Mouse (Mus musculus): ENCODE data around the gene Nme9.

The Nme9 gene

DNA sequence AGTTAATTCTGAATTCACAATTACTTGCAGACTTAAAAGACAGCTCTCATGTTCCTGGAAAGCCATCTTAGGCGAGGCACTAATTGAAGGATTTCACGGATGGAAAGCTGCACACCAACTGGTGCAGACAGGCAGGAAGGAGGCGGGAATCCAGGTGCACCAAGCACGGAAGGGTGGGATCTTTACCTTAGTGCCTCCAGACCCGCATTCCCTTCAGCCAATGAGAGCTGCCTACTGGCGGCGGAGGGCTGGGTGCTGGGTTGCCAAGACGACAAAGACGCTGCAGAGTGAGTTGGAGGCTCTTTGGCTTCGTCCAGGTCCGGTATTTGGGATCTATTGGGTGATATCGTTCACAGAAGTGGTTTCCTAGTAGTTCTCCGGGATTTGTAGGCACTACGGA lies at the start of gene Nme9:
Gene Nme9 (plus strand): TSS at position 315 of the 400 bp plus-strand sequence.
- DNase-seq (ENCODE audit: low spot score), result no peak

DNA sequence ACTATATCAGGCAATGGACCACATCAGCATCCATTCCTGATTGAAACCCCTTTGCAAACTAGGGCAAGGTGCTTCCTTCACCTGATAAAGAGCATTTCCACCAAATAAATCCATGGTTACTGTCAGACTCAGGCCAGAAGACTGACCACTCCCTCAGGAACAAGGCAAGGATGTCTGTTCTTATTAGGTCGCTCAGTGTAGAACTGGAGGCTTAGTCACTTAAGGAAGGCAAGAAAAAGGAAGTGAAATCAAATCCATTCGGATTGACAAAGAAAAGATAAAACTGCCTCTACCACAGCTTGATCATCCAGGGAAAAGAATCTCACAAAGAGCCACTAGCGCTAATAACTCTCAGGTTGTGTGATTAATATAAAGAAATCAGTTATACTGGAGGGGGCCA lies 42.0 kb upstream of the Nme9 start:
- DNase-seq (ENCODE audit: low spot score), result no peak

DNA sequence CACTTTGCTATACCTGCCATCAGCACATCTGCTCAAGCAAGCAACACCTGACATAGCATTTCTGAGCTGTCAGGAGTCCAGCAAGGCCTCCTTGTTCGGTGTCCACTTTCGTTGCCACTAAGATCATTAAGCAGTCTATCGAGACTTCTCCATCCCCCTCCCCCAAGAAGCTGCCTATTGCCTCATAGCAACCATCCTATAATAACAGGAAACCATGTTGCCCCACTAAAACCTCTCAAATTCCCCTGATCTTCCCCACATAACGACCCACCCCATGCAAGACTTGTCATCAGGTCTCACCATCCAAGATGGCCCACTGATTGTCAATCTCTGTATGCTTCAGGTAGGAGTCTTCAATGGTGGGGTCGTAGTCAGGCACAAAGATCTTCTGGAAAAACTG lies 40.2 kb upstream of the Nme9 start:
- no peak for DNase-seq (ENCODE audit: low spot score)

DNA sequence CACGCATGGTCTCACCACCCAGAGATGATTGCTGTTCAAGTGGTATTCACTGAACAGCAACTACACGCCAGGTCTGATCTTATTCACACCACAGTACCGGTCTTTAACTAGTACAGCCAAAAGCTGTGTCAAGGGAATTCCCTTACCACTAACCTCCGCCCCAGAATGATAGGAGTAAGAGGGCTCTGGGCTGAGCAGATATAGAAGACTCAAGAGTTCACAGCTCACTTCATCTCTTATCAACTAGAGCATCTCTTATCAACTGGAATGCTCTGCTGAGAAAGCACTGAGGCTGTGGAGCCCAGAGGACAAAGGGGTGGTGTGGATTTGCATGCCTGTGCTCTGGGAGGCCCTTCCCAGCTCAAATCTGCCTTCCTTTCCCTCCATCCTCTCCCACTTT lies 39.5 kb upstream of the Nme9 start:
- DNase-seq (ENCODE audit: low spot score), result no peak

DNA sequence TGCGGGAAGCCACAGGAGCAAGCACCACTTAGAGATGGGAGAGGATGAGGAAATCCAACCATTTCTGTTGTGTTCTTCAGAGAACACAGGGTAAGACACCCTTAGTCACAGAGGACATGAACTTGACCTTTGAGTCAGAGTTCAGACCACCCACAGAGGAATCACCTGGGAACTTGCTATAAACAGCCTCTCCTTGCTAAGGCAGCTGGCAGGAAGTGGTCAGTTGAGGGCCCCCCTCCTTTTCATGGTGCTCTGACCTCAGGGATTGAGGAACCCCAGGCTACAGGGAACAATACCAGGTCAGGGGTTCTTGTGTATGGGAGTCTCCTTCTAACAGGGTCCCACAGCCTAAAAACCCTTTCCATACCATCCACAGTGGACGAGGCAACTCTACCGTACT lies 34.5 kb upstream of the Nme9 start:
- no peak for DNase-seq (ENCODE audit: low spot score)

DNA sequence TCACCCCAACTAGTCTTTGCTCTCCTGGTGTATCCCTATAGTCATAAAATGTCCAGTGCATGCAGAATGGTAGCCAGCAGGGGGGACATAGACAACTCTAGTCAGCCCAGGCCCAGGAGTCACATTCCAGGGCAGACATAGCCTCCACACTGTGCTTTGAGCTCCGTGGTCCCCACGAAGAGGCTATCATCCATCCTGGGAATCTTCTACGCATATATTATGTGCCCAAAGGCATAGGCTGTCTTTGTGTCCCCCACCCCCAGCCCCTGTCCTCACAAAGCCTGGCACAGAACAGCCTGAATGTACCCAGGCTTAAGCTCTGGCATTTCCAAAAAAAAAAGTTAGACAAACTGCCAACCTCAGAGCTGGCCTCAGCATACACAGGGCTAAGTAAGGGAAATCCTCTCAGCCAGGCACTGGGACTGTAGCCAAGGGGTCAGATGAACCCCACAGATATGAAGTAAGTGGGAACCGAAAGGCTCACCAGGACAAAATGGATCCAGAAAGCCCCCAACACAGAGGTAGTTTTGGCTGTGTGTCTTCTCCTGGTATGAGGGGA lies 33.9 kb upstream of the Nme9 start:
- no peak for DNase-seq (ENCODE audit: low spot score)

DNA sequence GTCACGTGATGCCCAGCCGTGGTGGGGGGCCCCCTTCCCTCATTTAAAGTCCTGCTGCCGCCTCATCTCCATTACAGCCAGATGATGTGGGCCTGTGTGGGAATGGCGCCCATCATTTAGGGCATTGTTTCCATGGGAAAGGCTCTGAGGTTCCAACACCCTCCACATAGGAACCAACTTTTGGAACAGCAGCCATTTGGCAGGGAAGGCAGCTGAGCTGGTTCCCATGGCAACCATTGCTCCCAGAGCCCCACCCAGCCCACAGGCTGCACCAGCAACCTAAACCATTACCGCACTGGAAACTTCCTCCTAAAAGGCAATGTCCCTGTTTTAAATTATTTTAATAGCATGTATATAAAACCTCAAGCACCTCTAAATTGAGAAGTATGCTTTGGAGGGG lies 32.9 kb upstream of the Nme9 start:
- no peak for DNase-seq (ENCODE audit: low spot score)

DNA sequence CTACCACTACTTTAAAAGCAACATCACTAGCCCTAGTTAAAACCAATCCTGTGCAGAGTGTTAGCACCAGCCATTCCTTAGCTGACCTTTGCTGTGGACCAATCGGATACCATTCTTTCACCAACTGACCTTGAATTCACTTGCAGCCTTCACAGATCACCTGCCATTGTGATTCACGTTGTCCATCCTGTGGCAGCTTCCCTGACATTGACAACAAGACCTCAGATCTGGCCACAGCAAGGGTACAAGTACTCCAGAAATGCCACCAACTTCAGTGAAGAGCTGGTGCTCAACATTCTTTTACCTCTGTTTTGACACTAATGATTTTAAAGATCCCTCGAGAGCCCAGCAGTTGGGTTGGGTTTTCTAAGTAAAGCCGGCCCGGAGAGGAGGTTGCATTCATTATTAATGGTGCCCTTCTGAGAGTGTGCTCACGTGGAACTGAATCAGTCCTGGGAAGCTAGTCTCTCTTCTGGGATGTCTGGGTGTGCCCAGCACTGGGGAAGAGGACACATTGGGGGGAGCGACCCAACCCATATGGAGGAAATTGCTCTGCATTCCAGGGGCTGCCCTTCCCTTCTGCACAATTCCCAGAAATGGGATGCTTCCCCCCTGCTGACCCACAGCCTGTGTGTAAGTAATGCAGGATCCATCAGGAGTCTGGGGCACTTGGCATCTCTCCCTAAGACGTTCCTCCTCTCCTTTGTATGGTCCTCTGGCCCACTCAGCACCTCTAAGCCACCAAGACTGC lies 31.1 kb upstream of the Nme9 start:
- DNase-seq (ENCODE audit: low spot score), result no peak

DNA sequence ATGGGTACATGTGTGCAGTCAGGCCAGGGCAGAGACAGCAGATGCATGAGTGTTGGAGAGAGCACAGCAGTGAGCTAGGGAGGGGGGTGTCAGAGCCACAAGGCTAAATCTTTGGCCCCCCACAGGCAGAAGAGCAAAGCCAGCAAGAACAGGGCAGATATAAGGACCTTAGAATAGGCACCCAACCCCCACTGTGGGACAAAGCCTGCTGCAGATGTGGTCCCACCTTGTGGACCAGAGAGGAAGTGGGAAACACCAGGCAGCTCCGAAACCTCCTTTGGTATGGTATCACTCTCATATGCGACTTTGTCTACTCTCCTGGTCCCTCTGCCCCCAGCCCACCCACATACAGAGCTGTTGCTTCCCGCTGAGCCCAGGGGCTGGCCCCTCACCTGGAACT lies 29.4 kb upstream of the Nme9 start:
- DNase-seq (ENCODE audit: low spot score), result no peak

DNA sequence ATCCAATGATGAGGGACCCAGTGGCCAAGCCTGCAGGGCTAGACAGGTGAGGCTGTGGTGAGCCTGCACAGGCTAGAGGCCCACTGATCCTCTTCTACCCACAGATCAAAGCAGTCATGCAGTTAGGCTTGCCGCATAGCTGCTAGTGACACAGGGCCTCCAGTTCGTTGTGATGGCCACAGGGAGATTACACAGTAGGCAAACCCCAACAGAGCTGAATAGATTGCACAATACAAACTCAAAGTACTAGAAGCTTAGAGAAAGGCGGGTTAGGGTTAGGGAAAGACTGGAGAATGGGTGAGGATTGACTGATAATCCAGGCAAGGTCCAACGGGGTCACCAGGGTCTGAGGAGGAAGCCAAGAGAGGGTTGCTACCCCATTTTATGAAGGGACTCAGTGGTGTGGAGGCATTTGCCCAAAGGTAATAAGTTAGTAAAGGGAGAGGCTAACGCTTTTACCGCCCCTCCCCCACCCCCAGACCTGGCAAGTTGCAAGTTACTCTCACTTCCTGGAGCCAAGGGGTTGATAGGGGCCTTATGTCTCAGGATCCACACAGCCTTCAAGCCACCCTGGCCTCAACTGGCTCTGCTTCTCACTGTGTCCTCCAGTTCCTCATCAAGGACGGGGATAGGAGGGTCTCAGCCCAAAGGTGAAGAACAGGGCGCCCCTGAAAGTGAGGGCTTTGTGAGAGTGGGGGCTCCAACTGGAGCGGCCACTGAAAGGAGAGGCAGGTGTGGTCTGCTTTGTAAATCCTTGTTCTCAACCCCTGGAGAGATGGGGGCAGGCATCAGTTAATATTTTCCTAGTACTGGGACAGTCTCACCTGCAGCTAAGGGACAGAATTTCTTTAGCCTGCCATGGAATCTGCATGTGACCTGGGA lies 27.3 kb upstream of the Nme9 start:
- DNase-seq (ENCODE audit: low spot score), result no peak

DNA sequence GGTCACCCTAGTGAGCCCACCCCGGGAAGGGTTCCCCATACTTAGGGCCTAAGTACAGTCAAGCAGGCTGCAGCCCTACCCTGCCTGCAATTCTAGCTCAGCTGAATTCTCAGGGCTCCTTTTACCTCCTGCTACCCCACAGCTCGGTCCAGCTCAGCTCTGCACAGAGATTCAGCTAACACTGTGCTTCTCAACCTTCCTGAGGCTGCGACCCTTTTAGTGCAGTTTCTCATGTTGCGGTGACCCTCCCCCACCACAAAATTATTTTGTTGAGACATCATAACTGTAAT lies 26.8 kb upstream of the Nme9 start:
- DNase-seq (ENCODE audit: low spot score), result no peak

DNA sequence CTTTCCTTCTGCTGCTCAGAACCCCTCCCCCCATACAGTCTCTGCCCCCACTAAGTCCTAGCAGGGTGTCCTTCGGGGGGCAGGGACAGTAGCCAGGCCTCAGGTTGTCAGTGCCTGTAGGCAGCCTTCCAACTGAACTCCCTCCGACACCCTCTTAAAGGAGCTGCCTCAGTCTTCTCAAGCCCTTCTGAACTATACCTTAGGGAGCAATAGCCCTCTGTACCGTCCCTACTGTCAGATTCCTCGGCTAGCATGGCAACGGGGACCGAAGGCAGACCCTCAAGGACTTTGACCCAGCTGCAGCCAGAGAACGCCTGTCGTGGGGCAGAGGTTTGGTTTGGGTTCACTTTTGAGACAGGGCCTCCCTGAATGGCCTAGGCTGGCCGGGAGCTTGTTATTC lies 26.0 kb upstream of the Nme9 start:
- DNase-seq (ENCODE audit: low spot score), result no peak

DNA sequence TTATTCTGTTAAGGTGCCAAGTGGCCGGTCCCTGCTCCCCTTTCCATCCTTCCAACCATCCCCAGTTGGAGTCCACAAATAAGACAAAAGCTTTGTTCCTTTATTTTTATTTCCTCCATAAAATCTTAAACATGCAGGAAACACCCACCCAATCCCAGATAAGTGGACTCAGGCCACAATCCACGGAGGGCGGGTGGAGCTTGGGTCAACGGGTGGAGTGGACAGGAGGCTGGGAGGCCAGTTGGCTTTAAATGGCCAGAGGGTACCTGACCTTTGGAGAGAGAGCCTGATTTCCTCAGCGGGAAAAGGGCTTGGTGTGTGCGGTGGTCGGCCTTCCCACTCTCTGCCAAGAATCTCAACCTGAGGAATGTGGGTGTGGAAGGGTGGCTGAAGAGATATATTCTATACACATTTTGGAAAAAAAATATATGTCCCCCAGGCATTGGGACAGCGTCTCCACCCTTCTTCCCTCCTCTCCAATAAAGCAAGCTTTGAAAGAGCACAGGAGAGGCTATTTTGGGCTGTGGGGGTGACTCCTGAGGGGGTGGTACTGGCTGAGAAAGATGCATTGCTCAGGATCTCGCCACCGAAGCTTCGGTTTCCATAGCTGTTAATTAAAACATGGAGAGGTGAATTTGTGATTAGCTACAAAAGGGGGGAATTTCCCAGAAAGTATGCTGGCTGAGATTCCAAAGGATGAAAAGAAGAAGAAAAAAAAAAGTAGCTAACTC lies 22.5 kb upstream of the Nme9 start:
- no peak for DNase-seq (ENCODE audit: low spot score)

DNA sequence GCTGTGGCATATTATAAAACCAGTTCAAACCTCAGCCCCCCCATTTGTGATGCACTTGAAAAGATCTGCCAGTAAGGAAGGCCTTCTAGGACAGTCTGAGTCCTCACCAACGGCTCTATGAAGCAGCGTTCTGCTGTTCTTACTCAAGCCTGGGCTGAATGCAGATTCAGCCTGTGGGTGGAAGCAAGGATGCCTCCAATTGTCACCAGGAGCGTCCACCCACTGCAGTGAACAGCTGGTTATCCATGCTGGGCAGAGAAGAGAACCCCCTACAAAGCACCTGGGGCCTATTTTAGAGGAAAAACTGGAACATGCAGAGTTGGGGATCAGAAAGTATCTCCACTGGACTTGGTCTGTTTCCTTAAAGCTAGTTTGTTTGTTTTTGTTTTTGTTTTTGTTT lies 21.4 kb upstream of the Nme9 start:
- DNase-seq (ENCODE audit: low spot score), result no peak

DNA sequence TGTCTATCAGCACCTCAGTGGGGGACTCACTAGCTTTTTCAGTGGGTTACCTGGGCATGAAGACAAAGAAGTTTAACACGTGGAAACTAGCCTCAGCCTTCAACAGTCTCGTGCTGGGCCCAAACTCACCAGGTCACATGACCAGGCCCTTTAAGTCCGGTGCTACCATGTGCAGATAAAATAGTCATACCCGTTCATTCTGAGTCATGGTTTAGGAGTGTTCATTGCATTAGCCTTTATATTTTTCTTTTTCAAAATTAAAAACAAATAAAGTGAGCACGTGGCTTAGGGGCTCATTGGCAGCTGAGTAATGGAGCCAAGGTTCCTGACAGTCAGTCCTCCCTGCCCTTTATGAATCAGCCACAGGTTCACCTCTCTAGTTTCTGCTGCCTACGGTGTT lies 20.5 kb upstream of the Nme9 start:
- no peak for DNase-seq (ENCODE audit: low spot score)

DNA sequence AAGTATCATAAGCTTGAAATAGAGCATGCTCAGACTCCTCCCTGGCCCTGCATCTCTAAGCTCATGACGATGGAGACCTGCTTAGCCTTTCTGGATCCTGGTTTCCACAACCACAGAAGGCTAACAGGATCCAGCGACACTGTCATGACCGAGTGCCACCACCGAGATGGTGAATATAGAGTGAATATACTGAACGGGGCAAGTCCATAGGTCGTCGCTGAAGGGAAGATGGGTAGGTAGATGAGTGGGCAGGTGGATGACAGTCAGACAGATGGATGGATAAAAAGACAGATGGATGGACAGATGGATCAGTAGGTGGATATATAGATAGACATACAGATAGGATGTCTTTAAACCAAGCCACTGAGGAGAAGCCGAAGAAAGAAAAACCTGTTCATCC lies 19.9 kb upstream of the Nme9 start:
- DNase-seq (ENCODE audit: low spot score), result no peak

DNA sequence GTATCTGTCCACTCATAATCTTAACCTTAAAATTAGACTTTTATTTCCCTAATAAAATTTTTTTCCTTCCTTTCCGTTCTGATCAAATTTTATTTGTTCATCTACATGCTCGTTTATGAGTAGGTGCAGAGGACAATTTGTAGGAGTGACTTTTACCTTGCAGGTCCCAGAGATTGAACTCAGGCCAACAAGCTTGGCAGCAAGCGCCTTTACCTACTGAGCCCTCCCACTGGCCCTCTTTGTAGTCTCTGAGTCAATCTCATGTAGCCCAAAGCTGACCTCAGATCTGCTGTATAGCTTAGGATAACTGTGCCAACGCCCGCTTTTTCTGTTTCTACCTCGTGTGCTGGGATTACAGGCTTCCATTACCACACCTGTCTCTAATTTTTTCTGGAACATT lies 19.3 kb upstream of the Nme9 start:
- no peak for DNase-seq (ENCODE audit: low spot score)

DNA sequence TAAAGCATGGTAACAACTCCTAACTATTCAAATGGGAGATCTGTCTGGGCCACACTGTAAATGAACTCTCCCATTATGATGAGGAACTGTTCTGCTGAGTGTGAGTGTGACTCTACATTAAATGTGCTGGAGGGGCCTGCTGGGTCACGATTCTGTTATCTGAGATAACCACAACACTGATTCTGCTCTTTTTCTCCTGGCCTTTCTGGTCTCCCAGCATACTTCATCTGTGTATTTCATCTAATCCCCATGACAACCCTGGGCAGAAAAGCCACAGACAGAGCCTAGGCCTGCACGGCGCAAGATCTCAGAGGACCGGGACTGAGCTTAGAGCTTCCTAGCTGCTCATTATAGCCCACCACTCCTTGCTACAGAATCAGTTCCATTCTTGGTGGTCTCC lies 18.8 kb upstream of the Nme9 start:
- DNase-seq (ENCODE audit: low spot score), result no peak

DNA sequence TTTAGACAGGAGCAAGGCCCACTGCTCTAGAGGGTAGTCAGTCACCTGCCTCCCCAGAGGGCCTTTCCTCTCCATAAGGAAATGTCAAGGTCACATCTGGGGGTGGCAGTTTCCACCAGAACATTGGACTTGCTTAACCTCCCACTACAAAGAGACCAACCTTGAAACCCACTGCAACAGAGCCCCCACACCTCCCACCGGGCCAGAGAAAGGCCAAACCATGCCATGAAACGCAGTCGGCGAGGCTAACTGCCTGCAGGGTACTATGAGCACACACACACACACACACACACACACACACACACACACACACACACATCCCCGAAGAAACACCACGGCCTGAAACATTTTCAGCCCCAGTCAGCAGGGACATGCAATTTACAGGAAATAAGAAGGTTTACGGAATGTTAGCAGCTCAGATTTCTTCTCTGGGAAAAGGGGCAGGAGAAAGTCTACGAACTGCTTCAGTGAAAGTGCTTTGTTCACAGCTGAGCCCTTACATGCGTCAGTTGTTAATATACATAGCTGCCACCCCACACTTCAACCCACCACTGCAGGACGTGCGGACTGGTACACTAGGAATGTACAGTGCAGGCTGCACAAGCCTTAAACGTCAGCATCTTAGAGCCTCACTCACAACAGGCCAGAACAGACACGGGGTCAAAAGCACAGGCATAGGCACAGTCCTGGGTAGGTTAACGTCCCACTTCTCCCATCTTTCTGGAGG lies 16.2 kb upstream of the Nme9 start:
- peak; percentile 59 for DNase-seq (ENCODE audit: low spot score)

DNA sequence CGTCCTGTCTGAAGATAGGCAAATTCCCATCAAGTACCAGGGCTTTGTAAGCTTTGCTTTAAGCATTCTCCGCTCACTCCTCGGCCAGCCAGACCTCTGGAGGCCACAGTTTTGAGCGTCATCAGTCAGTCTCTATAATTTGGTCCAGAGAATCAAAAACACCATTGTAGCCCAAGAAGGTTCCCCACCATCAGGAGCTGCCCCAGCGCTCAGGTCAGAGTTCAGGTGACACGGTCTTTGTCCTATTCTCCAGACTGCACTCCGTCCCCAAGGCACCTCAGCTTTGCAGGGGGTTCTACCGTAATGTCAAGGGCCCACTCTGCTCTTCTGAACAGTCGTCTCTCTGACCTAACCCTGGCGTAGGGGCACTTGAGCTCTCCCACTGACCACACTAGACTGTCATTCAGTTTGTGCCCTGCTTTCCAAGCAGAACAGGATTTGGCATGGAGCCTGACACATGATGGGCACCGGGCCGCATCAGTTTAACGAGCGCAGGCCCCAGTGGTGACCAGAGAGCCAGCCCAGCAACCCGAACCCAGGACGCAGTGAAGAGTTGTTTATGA lies 15.6 kb upstream of the Nme9 start:
- peak; percentile 70 for DNase-seq (ENCODE audit: low spot score)

DNA sequence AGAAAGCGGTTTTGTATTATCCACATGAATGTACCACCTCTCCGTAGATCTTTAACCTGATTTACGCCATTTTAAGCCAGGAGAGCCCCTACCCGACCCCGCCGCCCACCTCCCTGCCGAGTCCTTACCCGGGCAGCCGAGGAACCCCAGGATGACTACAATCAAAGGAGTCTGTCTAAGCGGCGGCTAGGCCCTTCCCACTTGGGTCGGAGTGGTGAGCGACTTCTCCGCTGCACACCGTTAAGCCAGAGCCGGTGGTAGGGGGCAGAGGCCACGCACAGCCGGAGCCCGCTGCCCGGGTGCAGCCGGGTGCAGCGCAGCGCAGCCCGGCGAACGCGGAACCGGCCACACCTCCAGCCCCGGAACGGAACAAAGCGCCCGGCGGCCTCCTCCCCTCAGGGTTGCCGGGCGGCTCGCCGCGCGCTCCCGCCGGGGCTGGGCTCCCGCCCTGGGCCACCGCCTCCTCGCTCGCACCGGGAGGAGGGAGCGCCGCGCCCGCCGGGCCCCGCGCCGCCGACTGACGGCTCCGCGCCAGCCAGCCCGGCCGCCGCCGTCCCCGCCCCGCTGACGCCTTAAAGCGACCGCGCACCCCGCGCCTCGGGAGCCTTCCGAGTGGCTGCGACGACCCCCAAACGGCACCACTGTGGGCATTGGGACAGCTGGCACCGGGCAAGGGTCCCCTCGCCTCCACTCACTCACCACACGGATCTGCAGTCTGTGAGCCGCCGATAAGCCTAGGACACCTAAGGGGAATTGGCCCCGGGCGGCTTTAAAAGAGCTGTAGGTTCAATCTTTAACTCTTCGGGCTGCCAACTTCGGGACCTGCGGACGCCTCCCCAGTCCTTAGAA lies 14.9 kb upstream of the Nme9 start:
- DNase-seq (ENCODE audit: low spot score), result peak; percentile 80

Data from testis, postnatal 10 days (tissue).